Mouse (Mus musculus) heart, postnatal 0 days (tissue): Measurements from ENCODE around the gene Ccdc40.

Source experiments
- CTCF ChIP-seq: IDR thresholded peaks from 2 replicates; pipeline ENCODE4 v1.5.1; 2016; ENCODE audit warnings: antibody characterized with exemption, control low read depth, low read depth
- EP300 ChIP-seq: IDR thresholded peaks from 2 replicates; pipeline ENCODE4 v1.6.1; 2016; ENCODE audit warnings: antibody characterized with exemption, low read depth

- no peak for TF ChIP-seq CTCF
- TF ChIP-seq EP300: no peak
These were observed 6.4 kb downstream of the Ccdc40 start for GRCm38 (mm10) chr11:119234770-119235169.
